Mouse (Mus musculus): ENCODE measurements around the gene Tmc3. TPM values are rescaled to one million over a fixed set of nuclear protein-coding genes. Genes with fewer than 3 reads are reported as not detected.

Tmc3 gene
- polyA plus RNA-seq, 1 experiment from 2014 or later, result 0.24 TPM

DNA sequence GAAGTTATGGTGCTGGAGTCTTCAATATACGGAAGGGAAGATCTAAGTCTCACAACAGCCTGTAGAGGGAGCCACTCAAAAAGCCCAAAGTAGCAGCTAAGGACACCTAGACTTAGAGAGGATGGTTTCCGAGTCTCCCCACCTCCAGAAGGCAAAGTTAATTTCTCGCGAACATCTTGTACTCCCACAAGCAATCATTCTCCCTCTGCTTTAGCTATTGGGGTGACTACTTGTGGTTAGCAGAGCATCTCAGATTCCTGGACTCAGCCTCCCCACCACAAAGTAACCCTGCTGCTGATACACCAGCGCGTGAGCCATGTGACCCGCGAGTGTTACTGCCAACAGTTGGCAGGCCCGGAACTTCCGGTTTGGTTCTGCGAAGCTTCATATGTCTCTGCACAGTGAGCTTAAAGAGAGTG lies 75.6 kb downstream of the Tmc3 start:
- Histone ChIP-seq H3K27me3 (replicated peaks; ENCODE audit: insufficient read depth, low read length) (no peaks in the 10 kb centered on the region), H3K4me1 (ENCODE audit: insufficient read depth, low read depth, low read length) (no peaks in the 10 kb centered on the region), H3K27ac (ENCODE audit: low read length) (no peak overlapping the region), H3K9me3 (ENCODE audit: low read length) (no peaks in the 10 kb centered on the region), H3K4me2 (replicated peaks; ENCODE audit: low read depth, low read length) (no peak overlapping the region), H3K4me3 (ENCODE audit: low read depth, low read length) (no peak overlapping the region), H3K9ac (replicated peaks; ENCODE audit: low read depth) (no peak overlapping the region), H3K36me3 (ENCODE audit: insufficient read depth, low read length) (no peaks in the 10 kb centered on the region)
- DNase-seq (ENCODE audit: low spot score), result no peak
- 88% methylated on average over 11 of the region's 11 CpGs for WGBS
- ATAC-seq, result no peak
- TF ChIP-seq EP300 (IDR thresholded peaks at IDR 0.05), result no peak
- no peak; the same call in 1 of the 2 replicates for TF ChIP-seq CTCF (IDR thresholded peaks at IDR 0.05)

DNA sequence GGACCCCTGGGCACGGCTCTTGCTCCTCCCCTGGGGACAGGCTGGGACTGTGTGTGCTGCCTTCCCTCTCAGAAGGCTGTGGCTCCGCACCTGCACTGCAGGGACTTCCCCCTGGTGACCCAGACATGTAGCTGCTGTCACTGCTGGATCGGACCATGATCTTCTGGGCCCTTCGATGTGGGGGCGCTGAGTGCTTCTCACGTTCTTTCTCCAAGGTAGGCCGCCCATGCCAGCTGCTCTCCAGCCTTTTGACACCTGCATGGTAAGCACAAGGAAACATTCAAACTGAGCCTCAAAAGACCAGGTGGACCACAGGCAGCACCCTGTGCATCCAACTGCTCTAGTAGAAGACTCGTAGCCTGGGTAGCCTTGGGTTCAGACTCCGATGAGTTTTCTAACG lies 76.3 kb downstream of the Tmc3 start:
- 87% methylated on average over 10 of the region's 10 CpGs for WGBS
- H3K4me3 ChIP-seq (ENCODE audit: low read depth, low read length), result no peak overlapping the region
- ATAC-seq, result no peak

DNA sequence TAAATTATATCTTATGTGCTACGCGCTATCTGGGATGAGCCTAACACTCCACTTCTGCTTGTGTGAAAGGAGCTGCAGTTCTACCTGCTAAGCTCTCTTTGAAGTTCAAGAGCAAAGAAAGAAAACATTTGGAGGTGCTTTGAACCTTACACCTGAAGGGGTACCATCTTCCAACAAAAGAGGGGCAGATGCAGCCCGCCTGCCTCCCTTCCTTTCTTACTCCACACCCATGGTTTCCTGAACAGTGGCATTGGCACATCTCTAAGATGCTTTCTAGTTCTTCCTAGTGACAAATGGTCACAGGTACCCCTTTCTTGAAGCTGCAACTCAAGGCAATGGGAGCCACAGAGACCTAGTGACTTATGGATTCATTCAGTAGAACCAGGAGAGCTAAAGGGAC lies 77.0 kb downstream of the Tmc3 start:
- Histone ChIP-seq H3K4me2 (replicated peaks; ENCODE audit: low read depth, low read length) (no peak overlapping the region), H3K27ac (ENCODE audit: low read length) (no peak overlapping the region), H3K4me3 (ENCODE audit: low read depth, low read length) (no peak overlapping the region), H3K4me1 (ENCODE audit: insufficient read depth, low read depth, low read length) (no peaks in the 10 kb centered on the region), H3K9me3 (ENCODE audit: low read length) (no peaks in the 10 kb centered on the region), H3K36me3 (ENCODE audit: insufficient read depth, low read length) (no peaks in the 10 kb centered on the region), H3K27me3 (replicated peaks; ENCODE audit: insufficient read depth, low read length) (no peaks in the 10 kb centered on the region), H3K9ac (replicated peaks; ENCODE audit: low read depth) (no peak overlapping the region)
- WGBS, result 93% methylated on average over 3 of the region's 3 CpGs
- ATAC-seq (no peak), DNase-seq (ENCODE audit: low spot score) (no peak)
- TF ChIP-seq CTCF (IDR thresholded peaks at IDR 0.05), result no peak
- no peak for TF ChIP-seq EP300 (IDR thresholded peaks at IDR 0.05)

More for the DNA sequence above, 76.3 kb downstream of the Tmc3 start:
- Histone ChIP-seq H3K36me3 (ENCODE audit: insufficient read depth, low read length) (no peaks in the 10 kb centered on the region), H3K4me2 (replicated peaks; ENCODE audit: low read depth, low read length) (no peak overlapping the region), H3K4me1 (ENCODE audit: insufficient read depth, low read depth, low read length) (no peaks in the 10 kb centered on the region), H3K27ac (ENCODE audit: low read length) (no peak overlapping the region), H3K9ac (replicated peaks; ENCODE audit: low read depth) (no peak overlapping the region), H3K9me3 (ENCODE audit: low read length) (no peaks in the 10 kb centered on the region), H3K27me3 (replicated peaks; ENCODE audit: insufficient read depth, low read length) (no peaks in the 10 kb centered on the region)
- DNase-seq (ENCODE audit: low spot score), result no peak
- TF ChIP-seq CTCF (IDR thresholded peaks at IDR 0.05) (no peak), EP300 (IDR thresholded peaks at IDR 0.05) (no peak)

DNA sequence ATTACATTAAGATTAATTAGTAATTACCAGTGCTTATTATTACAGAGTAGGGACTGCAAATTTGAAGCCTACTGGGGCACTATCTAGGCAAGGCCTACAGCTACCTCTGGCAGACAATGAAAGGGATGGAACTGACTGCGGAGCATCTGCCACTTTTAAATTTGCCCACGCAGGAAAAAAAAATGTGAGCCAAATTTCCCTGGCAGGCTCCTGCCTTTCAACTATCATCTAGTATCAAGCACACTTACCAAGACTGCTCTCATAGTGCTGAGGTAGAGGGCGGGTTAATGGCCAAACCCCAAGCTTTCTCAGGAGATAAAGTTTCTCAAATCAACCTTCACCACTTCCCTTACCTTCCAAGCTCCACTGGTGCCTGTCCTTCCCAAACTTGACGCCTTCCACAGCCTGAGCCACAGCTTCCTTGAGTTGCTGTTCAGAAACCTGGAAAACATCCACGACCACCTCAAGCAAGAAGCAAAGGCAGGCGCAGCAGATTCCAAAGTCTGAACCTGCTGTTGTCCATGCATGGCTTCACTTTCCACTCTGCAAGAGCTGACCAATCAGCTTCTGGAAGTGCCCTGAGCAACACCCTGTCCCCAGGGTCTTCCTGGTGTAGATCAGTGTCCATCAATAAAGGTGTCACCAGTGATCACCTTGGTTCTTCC lies 78.1 kb downstream of the Tmc3 start:
- no peaks in the 10 kb centered on the region for H3K27me3 ChIP-seq (replicated peaks; ENCODE audit: insufficient read depth, low read length)
- no peaks in the 10 kb centered on the region for H3K9me3 ChIP-seq (ENCODE audit: low read length)
- no peak overlapping the region for H3K9ac ChIP-seq (replicated peaks; ENCODE audit: low read depth)
- no peak overlapping the region for H3K4me2 ChIP-seq (replicated peaks; ENCODE audit: low read depth, low read length)
- TF ChIP-seq CTCF (IDR thresholded peaks at IDR 0.05), result no peak
- ATAC-seq (no peak), DNase-seq (ENCODE audit: low spot score) (no peak)
- 87% methylated on average over 6 of the region's 6 CpGs for WGBS
- H3K4me1 ChIP-seq (ENCODE audit: insufficient read depth, low read depth, low read length), result no peaks in the 10 kb centered on the region
- no peak overlapping the region for H3K27ac ChIP-seq (ENCODE audit: low read length)
- H3K36me3 ChIP-seq (ENCODE audit: insufficient read depth, low read length), result no peaks in the 10 kb centered on the region
- H3K4me3 ChIP-seq (ENCODE audit: low read depth, low read length), result no peak overlapping the region

DNA sequence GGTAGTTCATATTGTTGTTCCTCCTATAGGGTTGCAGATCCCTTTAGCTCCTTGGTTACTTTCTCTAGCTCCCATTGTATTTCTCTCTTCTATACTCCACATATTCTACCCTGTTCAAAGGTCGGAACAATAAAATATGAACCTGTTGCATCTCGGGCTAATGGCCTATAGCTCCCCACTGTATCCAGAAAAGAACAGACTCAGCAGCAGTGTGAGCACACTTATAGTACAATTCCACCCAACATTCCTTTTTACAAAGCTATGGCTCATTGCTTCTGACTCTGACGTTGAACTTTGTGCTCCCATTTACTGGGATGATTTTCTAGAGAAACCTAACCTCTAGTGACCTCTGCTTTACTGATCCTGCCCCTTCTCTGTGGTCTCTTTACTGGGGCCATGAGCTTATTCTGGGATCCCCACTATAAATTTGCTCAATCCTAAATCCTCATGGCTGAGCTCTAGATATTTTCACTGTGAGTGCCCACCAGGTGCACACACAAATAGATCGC lies 81.4 kb downstream of the Tmc3 start:
- no peak overlapping the region for H3K4me3 ChIP-seq (ENCODE audit: low read depth, low read length)
- no peaks in the 10 kb centered on the region for H3K4me1 ChIP-seq (ENCODE audit: insufficient read depth, low read depth, low read length)
- no peak for TF ChIP-seq EP300 (IDR thresholded peaks at IDR 0.05)
- TF ChIP-seq CTCF (IDR thresholded peaks at IDR 0.05), result no peak
- H3K27me3 ChIP-seq (replicated peaks; ENCODE audit: insufficient read depth, low read length), result no peaks in the 10 kb centered on the region
- H3K9me3 ChIP-seq (ENCODE audit: low read length), result no peaks in the 10 kb centered on the region
- DNase-seq (ENCODE audit: low spot score), result no peak
- no peak overlapping the region for H3K9ac ChIP-seq (replicated peaks; ENCODE audit: low read depth)
- no peak overlapping the region for H3K27ac ChIP-seq (ENCODE audit: low read length)
- no peak for ATAC-seq
- H3K36me3 ChIP-seq (ENCODE audit: insufficient read depth, low read length), result no peaks in the 10 kb centered on the region
- no peak overlapping the region for H3K4me2 ChIP-seq (replicated peaks; ENCODE audit: low read depth, low read length)
- 83% methylated on average over 4 of the region's 4 CpGs for WGBS

DNA sequence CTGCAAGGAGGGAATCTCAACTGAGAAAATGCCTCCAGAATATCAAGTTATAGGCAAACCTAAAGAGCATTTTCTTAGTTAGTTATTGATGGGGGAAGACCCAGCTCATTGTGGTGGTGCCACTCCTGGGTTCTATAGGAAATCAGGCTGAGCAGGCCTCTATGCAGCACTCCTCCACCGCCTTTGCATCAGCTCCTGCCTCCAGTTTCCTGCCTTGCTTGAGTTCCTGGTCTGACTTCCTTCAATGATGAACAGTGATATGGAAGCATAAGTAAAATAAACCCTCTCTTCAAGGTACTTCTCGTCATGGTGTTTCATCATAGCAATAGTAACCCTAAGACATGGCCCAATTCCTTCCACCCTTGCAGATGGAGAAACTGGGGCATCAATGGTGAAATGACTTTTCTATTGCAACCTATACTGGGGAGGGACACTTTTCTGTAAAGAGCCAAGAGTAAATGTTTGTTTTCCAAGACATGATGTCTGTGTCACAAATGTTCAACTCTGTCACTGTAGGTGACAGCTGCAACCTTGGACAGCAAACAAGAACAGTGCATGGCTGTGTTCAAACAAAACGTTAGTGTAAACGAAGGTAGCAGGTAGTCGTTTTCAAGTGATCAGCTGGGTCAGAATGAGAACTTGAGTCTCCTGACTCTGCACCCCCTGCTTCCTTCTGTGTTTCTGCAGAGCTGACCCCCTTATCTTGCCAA lies 83.4 kb downstream of the Tmc3 start:
- H3K4me1 ChIP-seq (ENCODE audit: insufficient read depth, low read depth, low read length), result no peaks in the 10 kb centered on the region
- H3K4me2 ChIP-seq (replicated peaks; ENCODE audit: low read depth, low read length), result no peak overlapping the region
- TF ChIP-seq EP300 (IDR thresholded peaks at IDR 0.05) (no peak), CTCF (IDR thresholded peaks at IDR 0.05) (no peak)
- H3K9me3 ChIP-seq (ENCODE audit: low read length), result no peaks in the 10 kb centered on the region
- DNase-seq (ENCODE audit: low spot score) (no peak), ATAC-seq (no peak)
- no peak overlapping the region for H3K4me3 ChIP-seq (ENCODE audit: low read depth, low read length)
- H3K27me3 ChIP-seq (replicated peaks; ENCODE audit: insufficient read depth, low read length), result no peaks in the 10 kb centered on the region
- WGBS, result 68% methylated on average over 5 of the region's 5 CpGs
- H3K9ac ChIP-seq (replicated peaks; ENCODE audit: low read depth), result no peak overlapping the region
- H3K27ac ChIP-seq (ENCODE audit: low read length), result no peak overlapping the region
- no peaks in the 10 kb centered on the region for H3K36me3 ChIP-seq (ENCODE audit: insufficient read depth, low read length)
